Mouse (Mus musculus): ENCODE measurements around the gene Nol11. TPM values are rescaled to one million over a fixed set of nuclear protein-coding genes. Genes with fewer than 3 reads are reported as not detected.

Nol11 gene
- total and polyA plus RNA-seq, 3 experiments, result 58.5 to 110 (median 93.8) TPM

GRCm38 (mm10) chr11:107130221-107130788 lies 58.9 kb downstream of the Nol11 start:
- H3K4me1 ChIP-seq (ENCODE audit: control insufficient read depth in 1 of 2, insufficient read depth in 2 of 2, low read length in 2 of 2), result peaks cover 0 to 7% of the 10 kb centered on the region in 2 experiments; a peak in 3 of 4 replicates
- peak overlapping the region; percentile 94 to 97 for H3K4me3 ChIP-seq (ENCODE audit: control insufficient read depth in 1 of 2, insufficient read depth in 1 of 2, low read depth in 2 of 2, low read length in 2 of 2)
- peak overlapping the region; percentile 82 for H3K9ac ChIP-seq (ENCODE audit: control insufficient read depth, low read depth, low read length, poor library complexity, severe bottlenecking)
- TF ChIP-seq MXI1 (IDR thresholded peaks at IDR 0.05; ENCODE audit: low read depth, low read length) (peak; percentile 58), RCOR1 (IDR thresholded peaks at IDR 0.05; ENCODE audit: low read depth, low read length) (peak; percentile 6; the same call in 1 of the 2 replicates), ZMIZ1 (IDR thresholded peaks at IDR 0.05; ENCODE audit: low read depth, low read length) (no peak), HCFC1 (IDR thresholded peaks at IDR 0.05; ENCODE audit: low read depth, low read length) (no peak), ETS1 (IDR thresholded peaks at IDR 0.05; ENCODE audit: low read depth, low read length) (no peak), EP300 (IDR thresholded peaks at IDR 0.05; ENCODE audit: low read depth in 1 of 2, low read length in 2 of 2) (peak in 1 of 2 experiments; percentile 8; a peak in 1 of 4 replicates), ZC3H11A (IDR thresholded peaks at IDR 0.05; ENCODE audit: low read depth, low read length) (no peak), BHLHE40 (IDR thresholded peaks at IDR 0.05; ENCODE audit: borderline replicate concordance, low read depth, low read length) (peak; percentile 88), MAX (IDR thresholded peaks at IDR 0.05; ENCODE audit: low read length) (peak; percentile 12; the same call in 1 of the 2 replicates), CHD2 (IDR thresholded peaks at IDR 0.05; ENCODE audit: low read length) (no peak), USF2 (IDR thresholded peaks at IDR 0.05; ENCODE audit: borderline replicate concordance in 1 of 2, insufficient read depth in 1 of 2, low read depth in 1 of 2, low read length in 2 of 2) (no peak), UBTF (IDR thresholded peaks at IDR 0.05; ENCODE audit: borderline replicate concordance, insufficient read depth, low read depth, low read length) (no peak), SIN3A (IDR thresholded peaks at IDR 0.05; ENCODE audit: low read length) (0 out of 2 replicates have a peak, but pooled peaks have one; percentile 6)
- H3K9me3 ChIP-seq (replicated peaks; ENCODE audit: insufficient read depth, low read length), result no peaks in the 10 kb centered on the region
- DNase-seq (ENCODE audit: low read depth, low spot score), result peak; percentile 76
- no peaks in the 10 kb centered on the region for H3K27me3 ChIP-seq (ENCODE audit: control insufficient read depth in 1 of 2, insufficient read depth in 2 of 2, low read length in 2 of 2)
- peaks cover 0 to 21% of the 10 kb centered on the region in 2 experiments; a peak in 2 of 4 replicates for H3K36me3 ChIP-seq (ENCODE audit: control insufficient read depth in 1 of 2, insufficient read depth in 2 of 2, low read length in 2 of 2)
- peak overlapping the region; percentile 68 for H3K27ac ChIP-seq (ENCODE audit: control insufficient read depth, low read depth, low read length)
- peaks cover 55% of the 10 kb centered on the region for H3K79me2 ChIP-seq (ENCODE audit: control insufficient read depth, insufficient read depth, low read length, poor library complexity)

DNA sequence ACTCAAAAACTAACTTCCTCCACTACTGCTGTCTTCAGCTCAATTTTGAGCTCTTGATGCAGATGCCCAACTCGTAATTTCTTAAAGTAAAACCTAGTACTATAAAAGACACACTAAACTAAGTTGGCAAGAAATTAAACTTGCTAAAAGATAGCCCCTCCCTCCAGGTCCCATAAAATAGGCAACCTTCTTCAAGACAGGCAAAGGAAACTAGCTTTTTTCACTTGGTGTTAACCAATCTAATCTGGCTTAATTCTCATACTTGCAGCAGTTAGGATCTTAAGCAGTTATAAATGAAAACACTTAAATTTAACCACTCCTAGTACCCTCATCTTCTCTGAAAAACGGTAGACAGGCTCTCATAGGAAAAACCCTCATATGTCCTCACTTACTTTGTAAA lies 59.5 kb downstream of the Nol11 start:
- Histone ChIP-seq H3K27me3 (ENCODE audit: control insufficient read depth in 1 of 2, insufficient read depth in 2 of 2, low read length in 2 of 2) (no peaks in the 10 kb centered on the region), H3K9me3 (replicated peaks; ENCODE audit: insufficient read depth, low read length) (no peaks in the 10 kb centered on the region), H3K9ac (ENCODE audit: control insufficient read depth, low read depth, low read length, poor library complexity, severe bottlenecking) (peak overlapping the region; percentile 82), H3K27ac (ENCODE audit: control insufficient read depth, low read depth, low read length) (no peak overlapping the region), H3K79me2 (ENCODE audit: control insufficient read depth, insufficient read depth, low read length, poor library complexity) (peaks cover 60% of the 10 kb centered on the region), H3K4me1 (ENCODE audit: control insufficient read depth in 1 of 2, insufficient read depth in 2 of 2, low read length in 2 of 2) (peaks cover 4 to 12% of the 10 kb centered on the region in 2 experiments), H3K4me3 (ENCODE audit: control insufficient read depth in 1 of 2, insufficient read depth in 1 of 2, low read depth in 2 of 2, low read length in 2 of 2) (peak overlapping the region; percentile 12 to 97; a peak in 2 of 4 replicates), H3K36me3 (ENCODE audit: control insufficient read depth in 1 of 2, insufficient read depth in 2 of 2, low read length in 2 of 2) (peaks cover 1 to 26% of the 10 kb centered on the region in 2 experiments; a peak in 2 of 4 replicates)
- peak; percentile 70 for DNase-seq (ENCODE audit: low read depth, low spot score)
- TF ChIP-seq E2F4 (IDR thresholded peaks at IDR 0.05; ENCODE audit: borderline replicate concordance, low read depth, low read length) (no peak), ETS1 (IDR thresholded peaks at IDR 0.05; ENCODE audit: low read depth, low read length) (no peak), USF2 (IDR thresholded peaks at IDR 0.05; ENCODE audit: borderline replicate concordance in 1 of 2, insufficient read depth in 1 of 2, low read depth in 1 of 2, low read length in 2 of 2) (no peak), CHD1 (IDR thresholded peaks at IDR 0.05; ENCODE audit: low read depth, low read length) (no peak), BHLHE40 (IDR thresholded peaks at IDR 0.05; ENCODE audit: borderline replicate concordance, low read depth, low read length) (no peak), ZMIZ1 (IDR thresholded peaks at IDR 0.05; ENCODE audit: low read depth, low read length) (no peak), EP300 (IDR thresholded peaks at IDR 0.05; ENCODE audit: low read depth in 1 of 2, low read length in 2 of 2) (no peak), JUND (IDR thresholded peaks at IDR 0.05; ENCODE audit: low read depth, low read length) (no peak), MAX (IDR thresholded peaks at IDR 0.05; ENCODE audit: low read length) (no peak), HCFC1 (IDR thresholded peaks at IDR 0.05; ENCODE audit: low read depth, low read length) (no peak), TAL1 (IDR thresholded peaks at IDR 0.05; ENCODE audit: low read length) (no peak)

All from MEL (cell line).